Mouse (Mus musculus): Measurements from ENCODE around the gene Prkce. TPM values are rescaled to one million over a fixed set of nuclear protein-coding genes. Genes with fewer than 3 reads are reported as not detected.

Prkce gene
- polyA plus RNA-seq, 1 experiment from 2014 or later: 3.1 TPM

GRCm38 (mm10) chr17:86496123-86496771 is 328.7 kb downstream of the Prkce start:
- H3K27ac ChIP-seq: no peak overlapping the region
- 89% methylated on average over 9 of the region's 9 CpGs for WGBS
- H3K9me3 ChIP-seq: no peaks in the 10 kb centered on the region
- peaks cover 14% of the 10 kb centered on the region; the same call in 1 of the 2 replicates for H3K4me1 ChIP-seq
- H3K36me3 ChIP-seq (replicated peaks): no peaks in the 10 kb centered on the region
- H3K27me3 ChIP-seq (ENCODE audit: poor library complexity, severe bottlenecking): no peaks in the 10 kb centered on the region
- DNase-seq (ENCODE audit: extremely low spot score, low spot score): no peak
- no peak overlapping the region for H3K4me3 ChIP-seq

DNA sequence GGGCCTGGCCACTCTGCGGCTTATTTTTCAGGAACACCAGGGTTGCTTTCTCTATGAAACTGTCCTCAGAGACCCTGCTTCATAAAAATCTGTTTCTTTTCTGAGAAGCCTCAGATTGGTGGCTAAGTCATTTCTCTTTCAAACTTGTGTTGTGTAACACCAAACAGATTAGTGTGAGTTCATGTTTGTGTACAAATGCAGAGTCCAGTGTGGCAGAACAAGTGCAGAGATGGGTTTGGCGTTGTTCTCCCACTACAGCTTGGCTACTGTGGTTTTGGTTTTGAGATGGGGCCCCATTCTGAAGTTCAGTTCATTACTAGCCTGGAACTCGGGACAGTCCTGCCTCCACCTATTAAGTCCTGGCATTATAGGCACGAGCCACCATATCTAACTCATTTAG is 329.7 kb downstream of the Prkce start:
- Histone ChIP-seq H3K4me1 (peaks cover 14% of the 10 kb centered on the region; the same call in 1 of the 2 replicates), H3K36me3 (replicated peaks) (no peaks in the 10 kb centered on the region), H3K4me3 (no peak overlapping the region), H3K9me3 (no peaks in the 10 kb centered on the region), H3K27ac (no peak overlapping the region), H3K27me3 (ENCODE audit: poor library complexity, severe bottlenecking) (no peaks in the 10 kb centered on the region)
- 86% methylated on average over 4 of the region's 4 CpGs for WGBS
- no peak for DNase-seq (ENCODE audit: extremely low spot score, low spot score)

DNA sequence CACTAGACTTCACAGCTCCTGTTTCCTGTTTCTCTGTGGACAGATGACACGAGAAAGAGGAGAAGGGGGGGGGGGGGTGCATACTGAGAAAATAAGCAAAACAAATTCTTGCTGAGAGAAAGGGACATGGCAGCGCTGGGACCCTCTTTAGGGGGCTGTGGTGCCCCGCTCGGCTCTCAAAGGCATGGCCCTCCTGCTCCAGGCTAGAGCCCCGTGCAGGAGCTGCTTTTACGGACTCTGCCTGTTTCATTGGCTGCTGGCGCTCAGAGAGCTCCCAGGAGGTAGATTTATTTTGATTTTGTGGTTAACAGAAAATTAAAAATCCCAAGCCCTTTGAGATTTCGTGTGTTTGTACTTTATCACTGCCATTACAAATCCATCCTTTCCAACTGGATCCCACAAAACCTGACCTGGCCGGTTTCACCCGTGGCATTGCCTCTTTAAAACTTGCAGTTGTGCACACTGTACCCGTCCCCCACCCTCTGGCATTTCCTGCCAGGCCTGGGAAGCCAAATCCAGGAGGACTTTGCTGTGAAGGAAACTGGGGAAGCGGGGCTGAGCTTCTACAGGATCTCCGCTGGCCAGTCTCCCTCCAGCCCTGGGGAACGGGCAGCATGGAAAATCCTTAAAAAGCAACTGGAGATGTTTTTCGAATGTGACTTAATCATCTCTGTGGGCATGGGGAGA is 331.9 kb downstream of the Prkce start:
- DNase-seq (ENCODE audit: extremely low spot score, low spot score): no peak
- H3K27me3 ChIP-seq (ENCODE audit: poor library complexity, severe bottlenecking): no peaks in the 10 kb centered on the region
- H3K36me3 ChIP-seq (replicated peaks): no peaks in the 10 kb centered on the region
- no peak overlapping the region for H3K4me3 ChIP-seq
- no peaks in the 10 kb centered on the region for H3K9me3 ChIP-seq
- 0 out of 2 replicates have a peak overlapping the region, but pooled peaks have one; percentile 54 for H3K27ac ChIP-seq
- 79% methylated on average over 15 of the region's 15 CpGs for WGBS
- H3K4me1 ChIP-seq: peaks cover 7% of the 10 kb centered on the region; the same call in 1 of the 2 replicates

GRCm38 (mm10) chr17:86501393-86501792 is 333.8 kb downstream of the Prkce start:
- no peak overlapping the region for H3K27ac ChIP-seq
- no peak for DNase-seq (ENCODE audit: extremely low spot score, low spot score)
- H3K27me3 ChIP-seq (ENCODE audit: poor library complexity, severe bottlenecking): no peaks in the 10 kb centered on the region

DNA sequence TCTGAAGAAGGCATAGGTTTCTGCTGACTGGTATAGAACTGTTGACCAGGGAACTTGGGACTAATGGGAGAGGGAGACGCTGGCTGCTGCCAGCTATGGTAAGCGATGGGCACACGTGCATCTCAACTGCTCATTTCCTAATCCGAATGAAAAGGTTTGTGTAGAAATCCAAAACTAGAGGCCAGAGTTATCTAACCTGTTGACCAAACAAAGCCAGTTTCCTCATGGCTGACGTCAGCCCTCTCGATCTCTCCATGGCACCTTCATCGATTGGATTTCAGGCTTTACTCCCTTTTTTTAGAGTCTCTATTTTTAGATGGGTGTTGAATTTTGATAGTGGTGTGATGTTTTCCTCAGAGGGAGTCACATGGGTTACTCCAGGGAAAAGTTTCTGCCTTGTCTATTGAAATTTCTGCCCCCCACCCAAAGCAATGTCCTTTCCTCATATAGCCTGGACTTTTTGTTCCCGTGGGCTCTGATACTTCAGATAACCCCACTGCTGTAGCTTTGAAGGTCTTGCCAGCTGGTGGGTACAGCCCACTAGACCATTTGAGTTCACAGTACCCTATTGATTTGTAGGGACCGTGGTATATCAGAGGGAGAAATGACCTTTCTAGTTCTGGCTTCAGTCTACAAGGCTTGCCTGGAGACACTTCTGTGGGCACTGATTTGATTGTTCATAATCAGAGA is 335.8 kb downstream of the Prkce start:
- 95% methylated on average over 9 of the region's 9 CpGs for WGBS
- H3K4me3 ChIP-seq: no peak overlapping the region
- H3K4me1 ChIP-seq: peaks cover 17% of the 10 kb centered on the region
- H3K9me3 ChIP-seq: no peaks in the 10 kb centered on the region
- H3K27ac ChIP-seq: no peak overlapping the region
- H3K36me3 ChIP-seq (replicated peaks): no peaks in the 10 kb centered on the region
- no peaks in the 10 kb centered on the region for H3K27me3 ChIP-seq (ENCODE audit: poor library complexity, severe bottlenecking)
- DNase-seq (ENCODE audit: extremely low spot score, low spot score): no peak

More at GRCm38 (mm10) chr17:86501393-86501792, 333.8 kb downstream of the Prkce start:
- no peaks in the 10 kb centered on the region for H3K9me3 ChIP-seq
- no peak overlapping the region for H3K4me3 ChIP-seq
- H3K4me1 ChIP-seq: peaks cover 7% of the 10 kb centered on the region; the same call in 1 of the 2 replicates
- H3K36me3 ChIP-seq (replicated peaks): no peaks in the 10 kb centered on the region
- WGBS: 92% methylated on average over 4 of the region's 4 CpGs

- Histone ChIP-seq H3K27ac (no peak within 1 kb of the TSS), H3K4me1 (peaks cover 10% of the 10 kb centered on the region; the same call in 1 of the 2 replicates), H3K36me3 (replicated peaks) (no peaks in the 10 kb centered on the region), H3K4me3 (no peak within 1 kb of the TSS), H3K9me3 (no peaks in the 10 kb centered on the region), H3K27me3 (ENCODE audit: poor library complexity, severe bottlenecking) (no peaks in the 10 kb centered on the region)
- no peak for DNase-seq (ENCODE audit: extremely low spot score, low spot score)
- WGBS: over 99% methylated on average over 8 of the region's 8 CpGs
These were observed 337.6 kb downstream of the Prkce start, which contains the start of gene Gm10309 for GRCm38 (mm10) chr17:86505183-86505631. TSS of gene Gm10309 (minus strand) at chr17:86505232.

- H3K4me1 ChIP-seq: peaks cover 10% of the 10 kb centered on the region; the same call in 1 of the 2 replicates
- 80% methylated on average over 5 of the region's 5 CpGs for WGBS
- no peaks in the 10 kb centered on the region for H3K27me3 ChIP-seq (ENCODE audit: poor library complexity, severe bottlenecking)
- no peak for DNase-seq (ENCODE audit: extremely low spot score, low spot score)
- peak overlapping the region; percentile 35; the same call in 1 of the 2 replicates for H3K27ac ChIP-seq
- H3K4me3 ChIP-seq: no peak overlapping the region
- H3K36me3 ChIP-seq (replicated peaks): no peaks in the 10 kb centered on the region
- no peaks in the 10 kb centered on the region for H3K9me3 ChIP-seq
These were observed 339.3 kb downstream of the Prkce start for GRCm38 (mm10) chr17:86506881-86507280.

DNA sequence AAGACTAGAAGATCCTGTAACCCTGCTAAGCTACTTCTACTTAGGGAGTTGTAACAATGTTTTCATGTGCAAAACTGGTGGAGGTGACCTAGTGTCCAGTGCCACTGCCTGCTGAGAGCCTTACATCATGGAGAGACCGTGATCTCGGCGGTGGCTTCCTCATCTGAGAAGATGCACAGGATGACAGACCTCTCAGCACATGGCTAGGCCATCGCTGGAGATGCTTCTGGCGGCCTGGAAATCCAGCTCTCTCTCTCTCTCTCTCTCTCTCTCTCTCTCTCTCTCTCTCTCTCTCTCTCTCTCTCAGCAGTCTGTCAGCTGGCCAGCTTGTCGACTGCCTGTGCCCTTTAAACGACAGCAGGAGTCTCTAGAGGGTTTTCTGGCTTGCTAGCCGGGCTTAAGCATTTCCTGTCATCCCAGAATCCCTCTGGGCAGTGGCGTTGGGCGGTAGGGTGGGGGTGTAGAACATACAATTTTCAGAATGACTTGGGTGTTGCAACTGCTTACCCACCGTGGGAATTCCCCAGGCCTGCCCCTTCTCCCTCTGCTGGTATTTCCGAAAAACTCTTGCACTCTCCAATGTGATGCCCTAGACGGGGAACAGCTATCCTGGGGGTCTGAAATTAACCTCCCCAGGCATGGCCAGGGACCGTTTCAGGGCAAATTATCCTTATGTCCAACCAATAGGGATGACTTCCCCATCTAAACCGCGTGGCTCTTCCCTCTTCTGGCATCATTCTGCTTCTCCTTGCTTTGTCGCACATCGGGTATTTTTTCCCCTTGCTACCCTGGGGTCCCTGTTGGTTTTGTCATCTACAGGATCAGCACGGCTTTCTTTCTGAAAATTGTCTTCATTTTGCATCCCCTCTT is 340.0 kb downstream of the Prkce start:
- Histone ChIP-seq H3K4me1 (peaks cover 10% of the 10 kb centered on the region; the same call in 1 of the 2 replicates), H3K4me3 (no peak overlapping the region), H3K27me3 (ENCODE audit: poor library complexity, severe bottlenecking) (no peaks in the 10 kb centered on the region), H3K36me3 (replicated peaks) (no peaks in the 10 kb centered on the region), H3K9me3 (no peaks in the 10 kb centered on the region), H3K27ac (peak overlapping the region; percentile 35; the same call in 1 of the 2 replicates)
- 82% methylated on average over 19 of the region's 19 CpGs for WGBS
- no peak for DNase-seq (ENCODE audit: extremely low spot score, low spot score)

DNA sequence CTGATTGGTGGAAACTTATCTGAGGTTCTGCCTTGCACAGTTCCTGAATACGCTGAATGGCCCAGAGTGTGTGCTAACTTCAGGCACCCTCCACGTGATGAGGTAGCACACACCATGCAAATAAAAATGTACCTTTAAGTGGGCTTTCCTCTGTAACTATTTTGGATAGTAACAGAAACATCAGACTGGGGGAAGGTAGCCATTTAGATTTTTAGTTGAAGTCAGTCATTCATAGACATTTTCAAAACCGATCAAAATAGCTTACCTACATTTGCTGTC is 340.6 kb downstream of the Prkce start:
- peaks cover 10% of the 10 kb centered on the region; the same call in 1 of the 2 replicates for H3K4me1 ChIP-seq
- no peaks in the 10 kb centered on the region for H3K27me3 ChIP-seq (ENCODE audit: poor library complexity, severe bottlenecking)
- H3K36me3 ChIP-seq (replicated peaks): no peaks in the 10 kb centered on the region
- no peak overlapping the region for H3K4me3 ChIP-seq
- whole genome bisulfite sequencing: 92% methylated on average over 3 of the region's 3 CpGs
- DNase-seq (ENCODE audit: extremely low spot score, low spot score): no peak
- H3K27ac ChIP-seq: no peak overlapping the region
- H3K9me3 ChIP-seq: no peaks in the 10 kb centered on the region

DNA sequence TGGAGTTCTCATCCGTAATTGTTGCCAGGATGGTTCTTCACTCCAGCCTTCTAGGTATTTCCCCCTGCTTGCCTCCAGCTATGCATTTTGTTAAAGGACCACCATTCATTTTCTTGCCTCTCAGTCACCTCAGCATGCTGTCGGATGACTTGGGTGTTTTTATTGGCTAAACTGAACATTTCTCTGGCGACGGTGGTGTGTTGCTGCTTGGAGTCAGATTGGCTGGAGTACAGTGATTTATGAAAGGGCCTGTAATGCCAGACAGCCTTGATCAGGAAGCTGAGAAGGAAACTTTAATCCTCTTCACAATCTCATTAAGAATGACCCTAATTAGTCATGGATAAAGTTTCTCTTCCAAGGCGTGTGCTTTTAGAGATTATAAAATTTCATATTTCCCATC is 342.3 kb downstream of the Prkce start:
- 91% methylated on average over 5 of the region's 5 CpGs for WGBS
- Histone ChIP-seq H3K27me3 (ENCODE audit: poor library complexity, severe bottlenecking) (no peaks in the 10 kb centered on the region), H3K27ac (no peak overlapping the region), H3K9me3 (no peaks in the 10 kb centered on the region), H3K36me3 (replicated peaks) (no peaks in the 10 kb centered on the region), H3K4me1 (peaks cover 15% of the 10 kb centered on the region; the same call in 1 of the 2 replicates), H3K4me3 (no peak overlapping the region)
- DNase-seq (ENCODE audit: extremely low spot score, low spot score): no peak

DNA sequence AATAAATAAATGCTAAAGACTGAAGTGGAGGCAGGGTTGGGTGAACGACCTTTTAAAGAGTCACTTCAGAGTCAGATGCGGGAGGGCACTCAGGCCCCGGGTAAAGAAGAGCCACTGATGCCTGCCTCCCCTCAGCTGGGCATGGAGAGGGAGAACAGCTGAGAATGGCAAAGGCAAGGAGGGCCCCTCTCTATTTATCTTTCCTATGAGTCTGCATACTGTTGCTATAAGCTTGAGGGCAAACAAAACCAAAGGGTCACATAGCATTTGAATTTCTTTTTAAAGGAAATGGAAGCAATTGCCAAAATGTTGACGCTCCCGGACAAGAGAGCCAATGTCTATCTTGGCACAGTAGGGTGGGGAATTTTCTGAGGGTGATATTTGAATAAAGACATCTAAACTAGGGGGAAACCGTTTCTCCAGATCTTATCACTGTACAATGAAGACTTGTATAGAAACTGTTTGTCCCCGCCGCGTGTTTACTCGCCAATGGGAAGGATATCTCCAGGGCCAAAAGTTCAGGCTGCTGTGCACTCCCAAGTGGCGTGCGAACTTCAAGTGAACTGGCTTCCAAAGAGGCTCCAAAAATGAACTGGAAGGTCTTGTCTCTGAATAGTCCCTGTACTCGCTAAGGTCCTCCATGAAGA is 347.5 kb downstream of the Prkce start:
- WGBS: 91% methylated on average over 13 of the region's 13 CpGs
- no peaks in the 10 kb centered on the region for H3K36me3 ChIP-seq (replicated peaks)
- no peaks in the 10 kb centered on the region for H3K27me3 ChIP-seq (ENCODE audit: poor library complexity, severe bottlenecking)
- no peaks in the 10 kb centered on the region for H3K9me3 ChIP-seq
- no peak for DNase-seq (ENCODE audit: extremely low spot score, low spot score)
- no peak overlapping the region for H3K4me3 ChIP-seq
- no peak overlapping the region for H3K27ac ChIP-seq
- peaks cover 5% of the 10 kb centered on the region; the same call in 1 of the 2 replicates for H3K4me1 ChIP-seq

- WGBS: 87% methylated on average over 5 of the region's 5 CpGs
- Histone ChIP-seq H3K27ac (no peak overlapping the region), H3K36me3 (replicated peaks) (no peaks in the 10 kb centered on the region), H3K4me1 (peaks cover 5% of the 10 kb centered on the region; the same call in 1 of the 2 replicates), H3K4me3 (no peak overlapping the region), H3K27me3 (ENCODE audit: poor library complexity, severe bottlenecking) (no peaks in the 10 kb centered on the region), H3K9me3 (no peaks in the 10 kb centered on the region)
- DNase-seq (ENCODE audit: extremely low spot score, low spot score): no peak
These were observed 349.0 kb downstream of the Prkce start for GRCm38 (mm10) chr17:86516630-86517029.
